Mouse (Mus musculus) duodenum, adult 2 months (tissue): ENCODE measurements around the gene Amer3. TPM values are rescaled to one million over a fixed set of nuclear protein-coding genes. Genes with fewer than 3 reads are reported as not detected.

ENCODE experiments used
- polyA plus RNA-seq: library from polyadenylated mRNA; depleted of rRNA; stranded (reverse); fragments of >200 nt; gene quantifications from 2 replicates; pipeline ENCODE4 v1.2.3, GENCODE M21; 2012; ENCODE audit warnings: low replicate concordance; rRNA removed

Gene Amer3
- polyA plus RNA-seq: 0.02 and 0.04 TPM in 2 replicates

GRCm38 (mm10) chr1:34578851-34579781 is at the start of gene Amer3:
Gene Amer3, plus strand, starts transcription at chr1:34579657.

GRCm38 (mm10) chr1:34535043-34535698 is 44.3 kb upstream of the Amer3 start, which contains the start of gene Cfc1:
Gene Cfc1, plus strand, starts transcription at chr1:34535648.

DNA sequence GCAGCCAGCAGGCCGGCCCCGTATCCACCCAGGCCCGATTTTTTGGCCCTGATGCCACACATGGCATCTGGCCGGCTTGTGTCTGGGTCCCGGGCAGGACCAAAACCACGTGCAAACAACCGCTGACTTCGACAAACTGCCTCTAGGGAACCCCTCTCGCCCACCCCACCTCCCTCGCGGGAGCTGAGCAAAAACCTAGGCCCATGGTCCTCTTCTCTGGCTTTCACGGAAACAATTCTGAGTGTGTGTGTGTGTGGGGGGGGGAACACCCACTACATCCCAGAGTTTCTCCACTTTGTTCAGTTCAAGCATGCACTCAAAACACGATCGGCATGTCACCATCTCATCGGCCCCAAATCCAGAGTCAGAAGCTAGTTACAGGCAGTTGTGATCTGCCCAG is 18.6 kb upstream of the Amer3 start, which contains the start of gene Prss40:
Gene Prss40 (minus strand): TSS at position 101 of the 400 bp plus-strand sequence.

Other genes with a start within 250 kb of the Amer3 start
- 8.9 and 10.3 TPM in 2 replicates for gene Ccdc115, start 140.0 kb upstream of the Amer3 start, polyA plus RNA-seq
- 31.4 and 35.7 TPM in 2 replicates for gene Imp4, start 139.8 kb upstream of the Amer3 start, polyA plus RNA-seq
- 280 and 349 TPM in 2 replicates for gene Ptpn18, start 119.9 kb upstream of the Amer3 start, polyA plus RNA-seq
- not detected in 2 replicates for gene Prss39, start 81.2 kb upstream of the Amer3 start, polyA plus RNA-seq
- gene Cfc1, start 44.0 kb upstream of the Amer3 start, polyA plus RNA-seq: not detected in 2 replicates
- not detected in 2 replicates for gene Prss40, start 18.7 kb upstream of the Amer3 start, polyA plus RNA-seq